Mouse (Mus musculus): ENCODE results near the gene Bckdha. TPM values are rescaled to one million over a fixed set of nuclear protein-coding genes. Genes with fewer than 3 reads are reported as not detected.

The Bckdha gene
- polyA plus RNA-seq, 1 experiment from 2014 or later = 42.7 TPM

DNA sequence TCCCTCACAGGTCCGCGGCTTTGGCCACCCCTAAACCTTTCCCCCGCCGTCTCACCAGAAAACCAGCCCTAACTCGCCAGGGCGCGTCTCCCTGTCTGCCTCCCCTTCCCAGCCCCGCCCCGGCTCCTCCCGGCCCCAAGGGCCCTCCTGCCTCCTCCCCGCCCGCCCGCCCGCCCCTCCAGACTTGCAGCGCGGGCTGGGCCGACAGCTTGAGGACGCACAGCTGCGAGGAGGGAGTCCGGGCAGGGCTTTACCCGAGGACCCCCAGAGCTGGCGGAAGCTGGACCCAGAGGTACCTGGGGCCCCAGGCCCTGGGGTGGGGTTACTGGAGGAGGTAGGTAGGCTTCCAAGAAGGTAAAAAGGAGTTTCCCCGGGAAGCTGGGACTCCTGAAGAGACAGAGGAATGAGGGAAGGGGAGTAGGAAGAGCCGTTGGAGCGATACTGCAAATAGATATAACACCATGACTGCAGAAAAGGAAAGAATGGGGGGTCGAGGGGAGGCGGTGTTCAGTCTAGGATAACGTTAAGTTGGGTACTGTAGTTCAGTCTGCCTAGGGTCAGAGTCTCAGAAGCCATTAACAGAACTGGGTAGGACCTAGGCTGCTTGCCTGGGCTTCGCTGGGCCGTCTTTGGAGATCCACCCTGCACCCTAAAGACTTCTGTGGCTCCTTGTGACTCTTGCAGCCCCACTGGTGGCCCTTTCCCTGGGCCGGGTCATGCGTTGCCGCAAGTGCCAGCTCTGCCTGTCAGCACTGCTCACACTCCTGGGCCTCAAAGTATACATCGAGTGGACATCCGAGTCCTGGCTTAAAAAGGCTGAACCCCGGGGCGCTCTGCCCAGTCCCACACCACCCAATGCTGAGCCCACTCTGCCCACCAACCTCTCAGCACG is 31.1 kb downstream of the Bckdha start:
- H3K27me3 ChIP-seq (replicated peaks) = peaks cover 16% of the 10 kb centered on the region
- 19% methylated on average over 38 of the region's 38 CpGs for WGBS

GRCm38 (mm10) chr7:25626509-25627430 is 32.0 kb downstream of the Bckdha start, which contains the start of gene B3gnt8:
Gene B3gnt8, plus strand, starts transcription at chr7:25626654.
- Histone ChIP-seq H3K4me2 (peak within 1 kb of the TSS; percentile 35), H3K9me3 (no peaks in the 10 kb centered on the region), H3K27me3 (replicated peaks) (peaks cover 16% of the 10 kb centered on the region), H3K27ac (no peak within 1 kb of the TSS), H3K9ac (0 out of 2 replicates have a peak within 1 kb of the TSS, but pooled peaks have one; percentile 9), H3K36me3 (replicated peaks) (peaks cover 19% of the 10 kb centered on the region), H3K4me1 (peaks cover 6% of the 10 kb centered on the region), H3K4me3 (peak within 1 kb of the TSS; percentile 4; the same call in 1 of the 2 replicates)
- WGBS = 22% methylated on average over 29 of the region's 29 CpGs
- ATAC-seq (replicated peaks) = no peak

More for the DNA sequence above, 31.1 kb downstream of the Bckdha start:
- Histone ChIP-seq H3K36me3 (replicated peaks) (peaks cover 19% of the 10 kb centered on the region), H3K4me2 (peak overlapping the region; percentile 35), H3K4me1 (peaks cover 6% of the 10 kb centered on the region), H3K9me3 (no peaks in the 10 kb centered on the region), H3K27ac (no peak overlapping the region), H3K4me3 (peak overlapping the region; percentile 4; the same call in 1 of the 2 replicates), H3K9ac (0 out of 2 replicates have a peak overlapping the region, but pooled peaks have one; percentile 9)
- no peak for ATAC-seq (replicated peaks)

GRCm38 (mm10) chr7:25625594-25626250 is 33.1 kb downstream of the Bckdha start:
- Histone ChIP-seq H3K27me3 (replicated peaks) (peaks cover 16% of the 10 kb centered on the region), H3K9ac (no peak overlapping the region), H3K27ac (no peak overlapping the region), H3K9me3 (no peaks in the 10 kb centered on the region), H3K4me2 (no peak overlapping the region), H3K36me3 (replicated peaks) (peaks cover 12% of the 10 kb centered on the region), H3K4me1 (peaks cover 6% of the 10 kb centered on the region), H3K4me3 (no peak overlapping the region)
- ATAC-seq (replicated peaks) = no peak
- WGBS = 80% methylated on average over 10 of the region's 10 CpGs

GRCm38 (mm10) chr7:25624851-25625250 is 33.9 kb downstream of the Bckdha start:
- H3K36me3 ChIP-seq (replicated peaks) = peaks cover 3% of the 10 kb centered on the region; the same call in 1 of the 2 replicates
- H3K4me2 ChIP-seq = no peak overlapping the region
- 85% methylated on average over 5 of the region's 5 CpGs for WGBS
- peaks cover 16% of the 10 kb centered on the region for H3K27me3 ChIP-seq (replicated peaks)
- H3K4me1 ChIP-seq = peaks cover 11% of the 10 kb centered on the region
- no peak overlapping the region for H3K4me3 ChIP-seq
- no peak overlapping the region for H3K9ac ChIP-seq
- H3K9me3 ChIP-seq = no peaks in the 10 kb centered on the region
- no peak for ATAC-seq (replicated peaks)
- no peak overlapping the region for H3K27ac ChIP-seq

GRCm38 (mm10) chr7:25623857-25624370 is 34.9 kb downstream of the Bckdha start:
- no peak overlapping the region for H3K27ac ChIP-seq
- H3K4me3 ChIP-seq = no peak overlapping the region
- no peak overlapping the region for H3K9ac ChIP-seq
- no peak overlapping the region for H3K4me2 ChIP-seq
- 89% methylated on average over 11 of the region's 11 CpGs for WGBS
- H3K4me1 ChIP-seq = peaks cover 14% of the 10 kb centered on the region
- peaks cover 2% of the 10 kb centered on the region; the same call in 1 of the 2 replicates for H3K36me3 ChIP-seq (replicated peaks)
- ATAC-seq (replicated peaks) = no peak
- peaks cover 13% of the 10 kb centered on the region for H3K27me3 ChIP-seq (replicated peaks)
- H3K9me3 ChIP-seq = no peaks in the 10 kb centered on the region

- ATAC-seq (replicated peaks) = no peak
- Histone ChIP-seq H3K9me3 (no peaks in the 10 kb centered on the region), H3K36me3 (replicated peaks) (peaks cover 2% of the 10 kb centered on the region; the same call in 1 of the 2 replicates), H3K9ac (no peak overlapping the region), H3K4me3 (no peak overlapping the region), H3K4me1 (peaks cover 8% of the 10 kb centered on the region), H3K4me2 (no peak overlapping the region), H3K27ac (no peak overlapping the region), H3K27me3 (replicated peaks) (no peaks in the 10 kb centered on the region)
- 88% methylated on average over 11 of the region's 11 CpGs for WGBS
Observed at GRCm38 (mm10) chr7:25620751-25621150, 38.0 kb downstream of the Bckdha start.

DNA sequence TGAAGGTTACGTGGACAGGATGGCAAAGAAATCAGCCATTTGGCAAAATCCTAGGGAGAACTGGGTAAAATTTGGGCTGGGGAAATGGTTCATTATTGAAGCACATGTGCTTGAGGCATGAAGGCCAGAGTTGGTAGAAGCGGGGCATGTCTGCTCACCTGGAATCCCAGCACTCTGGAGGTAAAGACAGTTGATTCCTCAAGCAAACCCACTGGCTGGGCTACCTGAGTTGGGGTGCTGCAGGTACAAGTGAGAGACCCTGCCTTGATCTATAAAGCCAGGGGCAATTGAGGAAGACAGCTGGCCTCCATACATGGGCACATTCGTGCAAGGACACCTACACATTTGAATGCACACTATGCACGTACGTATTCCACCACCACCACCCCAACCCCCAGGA is 38.7 kb downstream of the Bckdha start:
- Histone ChIP-seq H3K4me3 (peak overlapping the region; percentile 56), H3K4me1 (peaks cover 8% of the 10 kb centered on the region), H3K9ac (no peak overlapping the region), H3K4me2 (peak overlapping the region; percentile 58), H3K36me3 (replicated peaks) (peaks cover 2% of the 10 kb centered on the region; the same call in 1 of the 2 replicates), H3K9me3 (no peaks in the 10 kb centered on the region), H3K27ac (no peak overlapping the region), H3K27me3 (replicated peaks) (no peaks in the 10 kb centered on the region)
- ATAC-seq (replicated peaks) = no peak
- 94% methylated on average over 5 of the region's 5 CpGs for WGBS

- Histone ChIP-seq H3K27ac (peak overlapping the region; percentile 21; the same call in 1 of the 2 replicates), H3K4me3 (peak overlapping the region; percentile 56), H3K9me3 (no peaks in the 10 kb centered on the region), H3K4me1 (peaks cover 8% of the 10 kb centered on the region), H3K4me2 (peak overlapping the region; percentile 58), H3K9ac (peak overlapping the region; percentile 25; the same call in 1 of the 2 replicates), H3K36me3 (replicated peaks) (0 out of 2 replicates have a peak, but pooled peaks cover 2% of the 10 kb centered on the region), H3K27me3 (replicated peaks) (no peaks in the 10 kb centered on the region)
- 24% methylated on average over 5 of the region's 5 CpGs for WGBS
- ATAC-seq (replicated peaks) = no peak
Observed at GRCm38 (mm10) chr7:25619722-25619991, 39.1 kb downstream of the Bckdha start.

- Histone ChIP-seq H3K27me3 (replicated peaks) (no peaks in the 10 kb centered on the region), H3K27ac (peak within 1 kb of the TSS; percentile 21; the same call in 1 of the 2 replicates), H3K9me3 (no peaks in the 10 kb centered on the region), H3K9ac (peak within 1 kb of the TSS; percentile 25), H3K4me1 (peaks cover 8% of the 10 kb centered on the region), H3K36me3 (replicated peaks) (0 out of 2 replicates have a peak, but pooled peaks cover 2% of the 10 kb centered on the region), H3K4me2 (peak within 1 kb of the TSS; percentile 58), H3K4me3 (peak within 1 kb of the TSS; percentile 56)
- peak; percentile 97 for ATAC-seq (replicated peaks)
- WGBS = under 1% methylated on average over 53 of the region's 53 CpGs
Observed at GRCm38 (mm10) chr7:25618865-25619721, 39.7 kb downstream of the Bckdha start, which contains the start of gene Dmac2. Gene Dmac2, plus strand, starts transcription at chr7:25619414.

DNA sequence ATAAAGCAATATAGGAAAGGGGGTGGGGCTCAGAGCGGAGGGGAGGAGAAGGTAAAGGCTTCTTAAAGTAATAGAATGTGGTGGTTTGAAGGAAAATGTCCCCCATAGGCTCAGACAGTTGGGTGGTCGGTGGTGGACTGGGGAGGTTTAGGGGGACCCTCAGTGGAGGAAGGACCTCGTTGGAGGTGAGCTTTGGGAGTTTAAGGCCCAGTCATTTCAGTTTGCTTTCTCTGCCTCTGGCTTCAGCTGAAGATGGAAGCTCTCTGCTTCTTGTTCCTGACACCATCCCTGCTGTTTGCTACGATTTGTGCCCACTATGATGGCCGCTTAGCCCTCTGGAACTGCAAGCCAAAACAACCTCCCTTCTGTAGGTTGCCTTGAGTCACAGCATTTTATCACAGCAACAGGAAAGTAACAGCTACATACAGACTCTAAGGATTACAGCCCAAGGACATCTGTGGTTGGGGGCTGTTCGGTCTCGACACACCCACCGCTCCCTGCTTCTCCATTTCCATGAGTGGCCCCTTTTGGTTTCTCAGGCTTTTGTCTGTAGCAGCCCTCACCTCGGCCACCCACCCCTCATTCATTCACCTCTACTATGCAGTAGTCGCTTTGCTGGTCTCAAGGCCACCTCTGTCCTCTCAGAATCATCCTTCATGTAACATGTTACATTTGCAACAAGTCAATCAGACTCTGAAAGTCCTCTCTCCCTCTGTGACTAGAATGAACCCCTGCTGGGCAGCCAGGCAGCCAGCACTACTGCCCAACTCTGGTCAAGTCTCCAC is 41.2 kb downstream of the Bckdha start:
- H3K27ac ChIP-seq = no peak overlapping the region
- WGBS = 86% methylated on average over 10 of the region's 10 CpGs
- no peaks in the 10 kb centered on the region for H3K36me3 ChIP-seq (replicated peaks)
- no peaks in the 10 kb centered on the region for H3K27me3 ChIP-seq (replicated peaks)
- no peaks in the 10 kb centered on the region for H3K9me3 ChIP-seq
- no peak overlapping the region for H3K4me3 ChIP-seq
- H3K4me2 ChIP-seq = no peak overlapping the region
- no peak overlapping the region for H3K9ac ChIP-seq
- ATAC-seq (replicated peaks) = no peak
- peaks cover 8% of the 10 kb centered on the region for H3K4me1 ChIP-seq

Measured in midbrain, embryonic 15.5 days (tissue).